Mouse (Mus musculus) granulocyte monocyte progenitor cell, adult 5-6 weeks (primary cell): ENCODE measurements around the gene B9d2. TPM values are rescaled to one million over a fixed set of nuclear protein-coding genes. Genes with fewer than 3 reads are reported as not detected.

ENCODE experiments used
- ATAC-seq: replicated peaks from 2 replicates; pipeline ENCODE4 v1.8.0; 2016; ENCODE audit warnings: mild to moderate bottlenecking, moderate TSS enrichment, inconsistent platforms; ENCODE audit not compliant: poor library complexity, severe bottlenecking
- total RNA-seq, 2 experiments: library from RNA; stranded (forward) in 1 of 2; stranded (reverse) in 1 of 2; fragments of 200-712, 200-1000 nt in 1 of 2; fragments of >200 nt in 1 of 2; fragmentation: Nextera tagmentation in 1 of 2; gene quantifications; 2 replicates each; pipeline ENCODE4 v1.2.3; 2014 to 2017

B9d2 gene
- total RNA-seq, 2 experiments from 2014 or later = 31.0 to 49.7 TPM

DNA sequence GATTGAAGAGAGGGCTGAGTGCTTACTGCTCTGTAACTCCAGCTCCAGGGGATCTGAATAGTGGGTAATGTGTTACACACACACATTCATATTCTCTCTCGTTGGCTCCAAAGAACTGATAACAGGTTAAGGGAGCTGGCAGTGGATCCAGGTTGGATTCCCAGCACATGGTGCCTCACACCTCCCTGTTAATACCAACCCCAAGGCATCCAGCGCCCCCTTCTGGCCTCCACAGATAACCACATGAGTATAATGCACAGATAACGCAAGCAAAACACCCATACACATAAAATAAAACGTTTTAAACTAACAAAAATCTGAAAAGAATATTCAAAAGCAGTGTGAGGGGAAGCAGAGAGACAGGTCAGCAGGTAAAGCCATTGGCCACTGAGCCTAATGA is 8.1 kb upstream of the B9d2 start:
- no peak for ATAC-seq

DNA sequence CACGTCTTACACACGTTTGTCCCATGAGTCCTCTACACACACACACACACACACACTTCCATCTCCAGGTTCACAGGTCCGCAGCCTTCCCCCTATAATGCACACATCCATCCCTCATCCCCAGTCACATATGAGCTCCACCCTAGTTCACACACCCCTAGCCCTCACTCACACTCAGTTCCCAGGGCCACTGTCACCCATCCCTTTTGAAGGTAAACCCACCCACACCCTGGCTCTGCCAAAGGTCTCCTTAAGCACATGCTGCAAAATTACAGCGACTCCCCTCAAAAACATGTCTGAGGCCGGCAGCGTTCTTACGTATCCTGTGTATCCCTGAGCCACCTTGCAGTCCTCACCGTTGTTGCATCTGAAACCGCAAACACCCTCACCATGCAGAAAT is 6.3 kb upstream of the B9d2 start:
- peak; percentile 21 for ATAC-seq

DNA sequence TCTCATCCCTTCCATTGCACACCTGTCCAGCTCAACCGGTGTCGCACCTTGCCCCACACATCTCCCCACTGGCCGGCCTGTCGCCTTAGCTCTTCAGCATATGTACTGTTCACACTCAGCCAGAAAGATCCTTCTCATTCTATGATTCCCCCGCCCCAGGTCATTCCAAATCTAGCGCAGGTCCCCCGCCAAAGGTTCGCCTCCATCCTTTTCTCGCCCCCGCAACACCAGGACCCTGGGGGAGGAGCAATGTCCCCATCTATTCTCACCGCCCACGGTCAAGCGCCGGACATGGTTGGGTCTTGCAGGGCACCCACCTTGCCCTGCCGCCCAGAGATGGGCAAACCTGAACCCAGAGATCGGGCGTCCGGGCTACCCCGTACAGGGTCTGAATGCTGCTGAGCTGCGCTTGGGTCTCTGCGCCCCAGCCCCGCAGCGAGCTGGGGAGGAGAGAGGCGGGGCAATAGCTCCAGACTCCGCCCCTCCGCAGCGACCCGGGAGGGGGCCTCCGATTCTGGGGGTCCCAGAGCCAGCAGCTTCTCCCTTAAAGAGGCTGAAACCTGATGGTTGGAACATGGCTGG is 5.8 kb upstream of the B9d2 start, which contains the start of gene Tmem91:
Gene Tmem91 (minus strand): TSS at position 448 of the 582 bp plus-strand sequence.
- ATAC-seq = peak; percentile 22

DNA sequence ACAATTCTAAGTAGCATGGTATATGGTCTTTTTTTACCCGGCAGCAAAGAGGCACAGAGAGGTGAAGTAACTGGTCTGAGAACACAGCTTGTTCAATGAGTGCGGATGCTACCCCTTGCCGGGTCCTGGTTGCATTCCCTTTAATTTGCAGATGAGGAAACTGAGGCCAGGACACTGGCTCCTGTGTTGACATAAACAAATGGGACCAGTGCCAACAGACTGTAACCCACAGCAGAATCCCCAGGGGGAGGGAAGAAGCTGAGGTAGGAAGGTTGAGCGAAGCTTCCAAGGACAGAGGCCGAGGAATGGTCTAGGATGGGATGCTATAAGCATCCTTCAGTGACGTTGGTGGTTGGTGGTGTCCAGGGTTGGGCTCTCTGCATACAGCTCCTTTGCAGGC is 5.2 kb upstream of the B9d2 start:
- no peak for ATAC-seq

DNA sequence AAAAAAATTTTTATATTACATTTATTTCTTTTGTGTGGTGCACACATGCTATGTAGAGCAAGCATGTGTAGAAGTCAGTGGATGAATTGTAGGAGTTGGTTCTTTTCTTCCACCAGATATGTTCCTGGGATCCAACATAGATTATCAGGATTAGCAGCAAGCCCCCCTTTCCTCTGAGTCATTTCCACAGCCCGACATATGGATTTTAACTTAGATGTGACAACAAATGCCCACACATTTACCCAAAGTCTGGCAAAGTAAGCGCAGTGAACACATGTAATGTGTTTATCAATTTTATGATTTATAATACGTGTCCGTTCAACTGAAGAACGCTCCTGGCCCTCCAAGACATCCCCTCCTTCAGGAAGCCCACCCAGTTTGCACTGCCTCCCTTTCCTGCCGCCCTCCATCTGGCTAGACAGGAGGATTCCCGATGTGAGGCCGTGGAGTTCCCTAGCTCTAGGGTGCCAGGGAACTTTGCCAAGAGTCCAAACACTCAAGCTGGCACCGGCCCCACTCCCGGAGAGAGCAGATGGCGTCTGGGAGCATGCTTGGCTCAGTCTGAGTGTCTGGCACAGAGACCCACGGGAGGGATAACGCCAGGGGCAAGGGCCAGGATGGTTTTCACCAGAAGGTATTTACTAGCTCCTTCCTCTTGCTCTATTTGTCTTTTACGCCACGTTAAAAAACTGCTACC is 4.3 kb upstream of the B9d2 start:
- no peak for ATAC-seq

DNA sequence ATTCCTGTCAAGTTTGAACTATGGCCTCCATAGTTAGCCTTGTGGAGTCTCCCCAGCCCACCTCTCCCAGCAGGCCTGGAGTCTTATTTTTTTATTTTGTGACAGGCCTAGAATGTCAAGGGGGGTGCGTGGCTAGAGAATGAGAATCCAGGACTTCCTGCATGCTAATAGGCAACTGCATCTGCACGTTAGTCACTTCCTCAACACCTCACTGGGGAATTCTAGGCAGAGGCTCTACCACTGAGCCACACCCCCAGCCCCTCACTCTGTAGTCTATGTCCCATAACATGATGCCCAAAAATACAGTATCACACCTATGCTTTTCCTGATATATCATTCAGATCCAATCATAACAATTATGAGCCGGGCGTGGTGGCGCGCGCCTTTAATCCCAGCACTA is 3.6 kb upstream of the B9d2 start:
- ATAC-seq = no peak

DNA sequence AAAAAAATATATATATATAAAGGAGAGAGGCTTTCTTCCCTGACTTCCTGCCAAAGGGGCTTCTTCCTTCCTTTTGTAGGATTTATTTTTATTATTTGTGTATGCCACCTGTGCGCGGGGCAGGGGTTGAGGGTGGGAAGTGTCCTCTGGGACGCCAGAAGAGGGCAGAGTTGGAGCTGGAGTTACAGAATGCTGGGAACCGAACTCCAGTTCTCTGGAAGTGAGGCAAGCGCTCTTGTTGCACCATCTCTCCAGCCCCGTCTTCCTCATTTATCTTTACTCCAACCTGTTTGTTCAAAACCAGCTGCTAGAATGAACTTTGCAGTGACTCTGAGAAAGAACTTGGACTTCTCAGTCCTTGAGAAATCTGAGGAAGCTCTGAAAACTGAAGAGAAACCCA is 609 bp upstream of the B9d2 start:
- ATAC-seq = peak; percentile 31

DNA sequence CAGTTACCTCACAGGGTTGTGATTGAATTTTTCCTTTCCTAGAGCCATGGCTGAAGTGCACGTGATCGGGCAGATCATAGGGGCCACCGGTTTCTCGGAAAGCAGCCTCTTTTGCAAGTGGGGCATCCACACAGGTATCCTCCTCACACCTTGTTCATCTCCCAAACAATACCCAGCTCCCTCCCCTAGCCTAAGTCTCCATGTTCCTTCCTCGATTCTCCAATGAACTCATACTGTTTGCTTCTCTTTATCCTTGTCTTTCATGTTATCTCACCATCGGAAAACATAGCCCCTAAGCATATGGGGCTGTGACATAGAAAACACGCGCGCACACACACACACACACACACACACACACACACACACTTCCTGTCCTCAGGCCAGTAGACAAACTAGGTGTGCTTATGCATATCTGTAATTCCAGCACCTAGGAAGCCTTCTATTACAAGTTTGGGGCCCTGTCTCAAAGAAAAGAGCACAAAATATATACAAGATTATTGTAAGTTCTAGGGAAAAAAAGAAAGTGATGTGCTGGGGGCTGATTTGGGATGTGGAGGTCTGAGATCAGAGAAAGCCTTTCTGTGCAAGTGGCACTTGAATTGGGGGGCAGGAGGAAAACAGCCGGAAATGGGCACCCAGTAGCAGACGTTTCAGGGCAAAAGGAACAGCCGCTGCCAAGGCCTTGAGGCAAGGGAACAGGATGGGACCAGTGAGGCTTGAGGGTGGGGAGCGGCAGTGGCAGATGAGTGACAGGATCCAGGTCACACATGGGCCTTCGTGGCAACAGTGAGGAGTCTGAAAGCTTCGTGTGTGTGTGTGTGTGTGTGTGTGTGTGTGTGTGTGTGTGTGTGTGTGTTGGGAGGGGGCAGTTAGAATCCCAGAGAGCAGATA is 1.0 kb downstream of the B9d2 start:
- no peak for ATAC-seq

DNA sequence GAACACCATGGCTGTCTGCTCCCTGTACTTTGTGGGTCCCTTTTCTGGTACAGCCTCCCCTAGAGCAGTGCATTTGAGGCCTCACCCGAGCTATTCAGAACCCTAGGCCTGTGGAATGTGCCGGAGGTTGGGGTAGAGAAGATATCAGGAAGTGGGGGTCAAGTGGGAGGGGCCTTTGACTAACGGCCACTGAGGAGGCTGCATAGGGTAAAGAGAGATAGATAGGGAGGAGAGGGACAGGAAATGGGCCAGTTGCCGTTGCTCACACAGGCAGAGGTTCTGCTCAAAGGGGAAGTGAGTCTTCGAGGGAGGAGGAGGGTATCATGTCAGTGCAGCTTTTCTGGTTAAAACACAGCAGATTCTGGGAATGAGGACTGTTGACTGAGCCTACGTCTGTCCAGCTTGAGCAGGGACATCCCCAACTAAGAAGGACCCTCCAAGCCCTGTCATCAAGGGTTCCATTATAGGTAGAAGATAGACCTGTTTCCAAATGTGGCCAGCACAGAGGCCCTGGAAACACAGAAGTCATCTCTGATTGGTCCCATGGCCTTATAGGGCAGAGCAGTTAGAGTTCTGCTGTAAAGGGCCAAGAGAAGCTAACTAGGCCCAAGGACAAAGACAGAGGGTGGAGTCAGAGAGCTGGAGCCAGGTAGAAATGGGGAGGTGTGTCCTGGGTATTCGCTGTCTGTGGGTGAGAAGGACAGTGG is 3.0 kb downstream of the B9d2 start:
- ATAC-seq = peak; percentile 35

DNA sequence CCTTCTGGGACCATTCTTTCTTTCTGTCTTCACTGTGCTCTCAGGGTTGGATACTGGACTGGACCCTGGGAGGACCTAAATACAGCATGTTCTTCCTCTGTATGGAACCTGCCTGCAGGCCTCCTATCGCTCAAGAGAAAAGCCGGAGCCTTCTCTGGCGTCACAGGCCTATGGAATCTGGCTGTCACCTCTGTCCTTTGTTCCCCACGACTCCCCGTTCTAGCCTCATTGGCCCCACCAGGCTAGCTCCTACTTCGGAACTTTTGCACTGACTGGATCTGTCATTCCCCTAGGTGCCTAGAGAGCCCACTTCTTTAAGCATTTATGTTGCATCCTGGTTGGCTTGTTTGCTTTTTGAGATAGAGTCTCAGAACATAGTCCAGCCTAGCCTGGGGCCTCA is 4.1 kb downstream of the B9d2 start:
- ATAC-seq = no peak

DNA sequence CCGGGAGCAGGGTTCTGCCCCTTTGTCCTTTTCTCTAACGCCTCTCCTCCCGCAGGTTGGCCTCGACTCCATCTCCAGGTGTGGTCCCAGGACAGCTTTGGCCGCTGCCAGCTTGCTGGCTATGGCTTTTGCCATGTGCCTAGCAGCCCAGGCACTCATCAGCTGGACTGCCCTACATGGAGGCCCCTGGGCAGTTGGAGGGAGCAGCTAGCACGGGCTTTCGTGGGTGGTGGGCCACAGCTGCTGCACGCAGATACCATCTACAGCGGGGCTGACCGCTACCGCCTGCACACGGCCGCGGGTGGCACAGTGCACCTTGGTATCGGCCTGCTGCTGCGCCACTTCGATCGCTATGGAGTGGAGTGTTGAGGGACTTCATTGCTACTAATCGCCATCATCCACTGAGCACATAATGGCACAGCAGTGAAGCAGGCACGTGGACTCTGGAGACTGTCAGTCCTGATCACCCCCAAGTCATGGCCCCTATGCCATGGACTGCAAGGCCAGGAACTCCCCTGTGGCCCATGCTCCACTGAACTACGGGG is 5.4 kb downstream of the B9d2 start:
- no peak for ATAC-seq

DNA sequence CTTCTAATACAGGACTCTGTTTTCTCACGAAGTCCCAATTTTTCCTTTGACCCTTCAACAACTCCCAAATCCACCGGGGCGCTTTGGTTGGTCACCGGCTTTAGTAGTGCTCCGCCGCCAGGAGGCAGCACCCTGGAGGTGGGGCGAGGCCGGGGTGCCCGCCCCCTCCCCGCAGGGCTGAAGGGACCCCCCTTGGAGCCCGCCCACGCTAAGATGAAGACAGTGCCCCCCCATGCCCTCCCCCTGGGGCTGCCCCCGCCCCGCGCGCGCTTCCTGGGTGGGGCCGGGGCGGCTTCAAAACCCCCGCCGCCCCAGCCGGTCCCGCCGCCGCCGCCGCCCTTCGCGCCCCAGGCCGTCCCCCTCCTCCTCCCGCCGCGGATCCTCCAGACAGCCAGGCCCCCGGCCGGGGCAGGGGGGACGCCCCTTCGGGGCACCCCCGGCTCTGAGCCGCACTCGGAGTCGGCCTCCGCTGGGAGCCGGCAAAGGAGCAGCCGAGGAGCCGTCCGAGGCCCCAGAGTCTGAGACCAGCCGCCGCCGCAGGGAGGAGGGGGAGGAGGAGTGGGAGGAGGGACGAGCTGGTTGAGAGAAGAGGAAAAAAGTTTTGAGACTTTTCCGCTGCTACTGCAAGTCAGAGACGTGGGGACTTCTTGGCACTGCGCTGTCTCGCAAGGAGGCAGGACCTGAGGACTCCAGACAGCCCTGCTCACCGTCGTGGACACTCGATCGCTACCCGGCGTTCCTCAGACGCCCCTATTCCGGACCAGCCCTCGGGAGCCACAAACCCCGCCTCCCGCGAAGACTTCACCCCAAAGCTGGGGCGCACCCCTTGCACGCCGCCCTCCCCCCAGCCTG is 6.3 kb downstream of the B9d2 start, which contains the start of gene Tgfb1:
Gene Tgfb1 (plus strand): TSS at position 323 of the 852 bp plus-strand sequence.
- peak; percentile 33 for ATAC-seq

DNA sequence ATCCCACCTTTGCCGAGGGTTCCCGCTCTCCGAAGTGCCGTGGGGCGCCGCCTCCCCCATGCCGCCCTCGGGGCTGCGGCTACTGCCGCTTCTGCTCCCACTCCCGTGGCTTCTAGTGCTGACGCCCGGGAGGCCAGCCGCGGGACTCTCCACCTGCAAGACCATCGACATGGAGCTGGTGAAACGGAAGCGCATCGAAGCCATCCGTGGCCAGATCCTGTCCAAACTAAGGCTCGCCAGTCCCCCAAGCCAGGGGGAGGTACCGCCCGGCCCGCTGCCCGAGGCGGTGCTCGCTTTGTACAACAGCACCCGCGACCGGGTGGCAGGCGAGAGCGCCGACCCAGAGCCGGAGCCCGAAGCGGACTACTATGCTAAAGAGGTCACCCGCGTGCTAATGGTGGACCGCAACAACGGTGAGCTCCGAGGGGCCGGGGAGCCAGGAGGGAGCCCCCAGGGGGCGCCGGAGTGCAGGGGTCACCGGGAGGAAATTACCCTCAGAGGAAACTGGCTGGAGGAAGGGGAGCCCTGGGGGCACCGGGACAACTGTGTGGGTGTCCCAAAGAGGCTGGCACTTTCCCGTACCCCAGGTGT is 7.3 kb downstream of the B9d2 start:
- peak; percentile 8 for ATAC-seq

DNA sequence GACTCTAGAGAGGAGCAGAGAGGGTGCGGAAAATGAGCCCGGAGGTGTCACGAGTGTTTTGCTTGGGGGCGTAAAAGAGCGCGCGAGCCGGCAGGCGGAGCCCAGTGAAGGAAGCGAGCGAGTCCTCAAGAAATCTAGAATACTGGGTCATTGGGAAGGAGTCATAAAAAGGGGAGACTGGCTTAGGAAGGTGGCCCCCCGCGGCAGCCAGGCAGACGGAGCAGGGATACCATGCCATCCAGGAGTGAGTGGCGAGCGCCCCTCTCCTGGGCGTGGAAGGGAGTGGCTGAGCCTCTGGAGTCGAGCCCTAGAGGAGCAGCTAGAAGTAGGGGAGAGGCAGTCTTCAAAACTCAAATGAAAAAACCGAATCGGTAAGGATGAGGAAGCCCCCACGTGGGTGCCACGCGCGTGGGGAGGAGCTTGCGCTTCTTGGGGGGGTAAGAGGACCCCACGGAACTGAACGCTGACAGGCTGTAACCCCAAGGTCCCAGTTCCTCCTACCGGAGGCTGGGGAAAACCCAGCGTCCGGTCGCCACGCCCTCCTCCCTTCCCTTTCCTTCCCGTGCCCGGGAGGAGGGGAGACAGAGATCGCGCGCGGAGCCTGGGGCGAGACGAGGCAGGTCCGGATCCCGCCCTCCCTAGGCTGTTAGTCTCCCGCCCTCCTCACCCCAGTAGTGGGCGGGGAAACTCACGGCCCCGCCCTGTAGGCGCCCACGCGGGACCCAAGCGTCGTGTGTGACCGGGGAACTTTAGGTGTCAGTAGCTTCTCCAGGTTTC is 8.4 kb downstream of the B9d2 start:
- peak; percentile 70 for ATAC-seq

DNA sequence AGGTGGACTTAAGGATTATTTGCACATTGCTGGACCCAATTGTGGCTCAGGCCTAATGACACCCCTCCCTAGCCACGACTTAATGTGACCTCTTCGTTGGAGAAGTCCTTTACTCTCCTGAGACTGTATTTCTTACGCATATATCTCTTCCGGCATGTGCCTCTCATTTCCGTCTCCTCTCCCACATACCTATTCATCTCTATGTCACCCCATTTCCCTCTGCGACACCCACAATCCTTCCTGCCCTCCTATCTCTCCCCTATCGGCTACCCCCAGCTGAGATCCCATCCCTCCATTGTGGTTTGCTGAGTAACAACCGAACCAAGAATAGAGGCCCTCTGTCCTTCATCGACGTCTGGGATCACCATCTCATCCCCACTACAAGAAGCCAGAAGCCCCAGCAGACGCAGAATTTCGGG is 9.0 kb downstream of the B9d2 start:
- ATAC-seq = peak; percentile 0; the same call in 1 of the 2 replicates

DNA sequence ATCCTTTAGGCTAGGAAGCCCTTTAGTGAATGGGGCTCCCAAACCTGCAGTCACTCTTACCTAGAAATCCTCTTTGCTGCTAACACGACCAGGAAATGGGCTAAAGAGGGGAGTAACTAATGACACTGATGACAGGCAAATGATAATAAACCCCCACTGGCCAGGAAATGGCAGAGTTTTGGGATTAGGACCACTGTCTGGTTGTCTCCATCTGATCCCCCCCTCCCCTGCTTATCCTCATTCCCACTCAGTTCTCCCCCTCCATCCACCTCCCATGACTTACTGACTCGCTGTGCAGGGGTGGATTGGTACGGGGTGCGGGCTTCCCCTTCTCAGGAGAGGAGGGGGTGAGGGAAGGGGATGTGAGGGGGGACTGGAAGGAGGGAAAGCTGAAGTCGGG is 9.5 kb downstream of the B9d2 start:
- no peak for ATAC-seq

DNA sequence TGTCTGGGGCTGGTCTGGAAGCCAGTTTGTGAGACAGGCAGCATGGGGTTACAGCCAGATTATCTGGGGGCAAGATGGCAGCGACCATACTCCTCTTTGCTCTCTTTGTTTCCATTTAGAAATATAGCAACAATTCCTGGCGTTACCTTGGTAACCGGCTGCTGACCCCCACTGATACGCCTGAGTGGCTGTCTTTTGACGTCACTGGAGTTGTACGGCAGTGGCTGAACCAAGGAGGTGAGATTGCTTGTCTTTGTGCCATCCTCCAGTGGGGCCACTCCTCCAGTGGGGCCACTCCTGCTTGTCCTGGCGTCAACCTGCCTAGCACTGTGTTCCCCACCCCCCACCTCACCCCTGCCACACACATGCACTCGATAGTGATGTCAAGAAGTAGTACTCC is 13.5 kb downstream of the B9d2 start:
- no peak for ATAC-seq

DNA sequence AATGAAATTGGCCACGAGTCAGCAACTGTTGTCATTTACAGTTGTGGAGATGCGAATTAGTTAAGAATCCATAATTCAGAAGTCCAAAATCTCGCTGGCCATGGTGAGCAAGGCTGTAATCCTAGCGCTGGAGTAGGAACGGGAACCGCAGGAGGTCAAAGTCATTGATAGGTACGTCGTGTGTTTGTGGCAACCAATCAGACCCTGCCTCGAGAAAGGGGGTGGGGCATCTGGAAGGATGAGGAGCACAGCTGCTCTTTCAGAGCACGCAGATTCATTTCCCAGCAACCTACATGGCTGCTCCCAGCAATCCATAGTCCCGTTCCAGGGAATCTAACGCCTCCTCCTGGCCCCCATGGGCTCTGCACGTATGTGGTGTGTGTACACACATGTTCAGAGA is 19.3 kb downstream of the B9d2 start:
- ATAC-seq = no peak
